Mouse (Mus musculus) CH12.LX (cell line): Measurements from ENCODE around the gene Me3. TPM values are rescaled to one million over a fixed set of nuclear protein-coding genes. Genes with fewer than 3 reads are reported as not detected.

ENCODE experiments used
- DNase-seq: peaks from one replicate; pipeline ENCODE4 v3.0.0-alpha.2; 2013; ENCODE audit errors: extremely low read depth
- H3K27ac ChIP-seq: 2 replicates; pipeline ENCODE4 v1.5.1; 2012; ENCODE audit warnings: low read depth, mild to moderate bottlenecking, control low read depth, moderate library complexity; ENCODE audit not compliant: insufficient read depth
- H3K27me3 ChIP-seq: replicated peaks from 2 replicates; pipeline ENCODE3; 2012; ENCODE audit warnings: inconsistent platforms
- H3K36me3 ChIP-seq, 2 experiments: replicated peaks in 1 of 2; 2 replicates each; pipeline versions ENCODE3 to v1.6.1; 2012; ENCODE audit warnings: inconsistent platforms in 1 of 2, low read length in 1 of 2, mild to moderate bottlenecking in 1 of 2, mixed read lengths in 1 of 2, moderate library complexity in 1 of 2; ENCODE audit not compliant: control insufficient read depth in 1 of 2, insufficient read depth in 1 of 2
- H3K4me1 ChIP-seq, 2 experiments: 2 replicates each; pipeline ENCODE4 v1.6.1; 2012; ENCODE audit warnings: inconsistent platforms in 1 of 2, moderate library complexity in 1 of 2; ENCODE audit not compliant: insufficient read depth in 2 of 2, control insufficient read depth in 1 of 2
- H3K4me2 ChIP-seq: 2 replicates; pipeline ENCODE4 v1.6.1; 2012; ENCODE audit warnings: low read depth, mild to moderate bottlenecking, control low read depth; ENCODE audit not compliant: poor library complexity, insufficient read depth, severe bottlenecking
- H3K4me3 ChIP-seq, 3 experiments: fragments of 150-350 bp in 1 of 3; sonication (generic) in 1 of 3; replicated peaks in 1 of 3; 2 replicates each; pipeline versions ENCODE3 to v1.5.1; 2011 to 2012; ENCODE audit warnings: low read depth in 2 of 3, low read length in 2 of 3, mild to moderate bottlenecking in 2 of 3, moderate library complexity in 2 of 3, control low read depth in 1 of 3, improper control_type of control experiment in 1 of 3, inconsistent platforms in 1 of 3, mixed read lengths in 1 of 3; ENCODE audit not compliant: poor library complexity in 1 of 3
- H3K79me2 ChIP-seq: replicated peaks from 2 replicates; pipeline ENCODE4 v1.6.1; 2012; ENCODE audit warnings: mild to moderate bottlenecking, moderate library complexity; ENCODE audit not compliant: control insufficient read depth, poor library complexity, insufficient read depth, severe bottlenecking; ENCODE audit errors: extremely low read depth
- H3K9ac ChIP-seq: 2 replicates; pipeline ENCODE4 v1.6.1; 2012; ENCODE audit warnings: low read depth, mild to moderate bottlenecking, control low read depth, moderate library complexity; ENCODE audit not compliant: insufficient read depth
- H3K9me3 ChIP-seq: replicated peaks from 2 replicates; pipeline ENCODE3; 2012; ENCODE audit warnings: low read length, inconsistent platforms, mixed read lengths
- BHLHE40 ChIP-seq: IDR thresholded peaks from 2 replicates; pipeline ENCODE4 v1.6.1; 2011; ENCODE audit warnings: mild to moderate bottlenecking, low read depth, low read length, improper control_type of control experiment
- CHD1 ChIP-seq: IDR thresholded peaks from 2 replicates; pipeline ENCODE4 v1.6.1; 2012; ENCODE audit warnings: low read depth, low read length, improper control_type of control experiment, inconsistent platforms
- CHD2 ChIP-seq: IDR thresholded peaks from 2 replicates; pipeline ENCODE4 v1.6.1; 2011; ENCODE audit warnings: low read length, improper control_type of control experiment
- E2F4 ChIP-seq: IDR thresholded peaks from 2 replicates; pipeline ENCODE4 v1.6.1; 2011; ENCODE audit warnings: low read depth, low read length, improper control_type of control experiment; ENCODE audit not compliant: insufficient replicate concordance
- ELF1 ChIP-seq: IDR thresholded peaks from 2 replicates; pipeline ENCODE4 v1.6.1; 2014; ENCODE audit warnings: low read depth, mild to moderate bottlenecking, inconsistent platforms, low read length, improper control_type of control experiment
- IRF4 ChIP-seq: IDR thresholded peaks from 2 replicates; pipeline ENCODE4 v1.6.1; 2014; ENCODE audit warnings: low read depth, mild to moderate bottlenecking, inconsistent platforms, low read length, improper control_type of control experiment
- MAFK ChIP-seq: IDR thresholded peaks from 2 replicates; pipeline ENCODE4 v1.6.1; 2011; ENCODE audit warnings: low read length, improper control_type of control experiment; ENCODE audit not compliant: insufficient replicate concordance
- MAZ ChIP-seq: IDR thresholded peaks from 2 replicates; pipeline ENCODE4 v1.6.1; 2012; ENCODE audit warnings: low read depth, mild to moderate bottlenecking, inconsistent platforms, low read length, improper control_type of control experiment, moderate library complexity
- MEF2A ChIP-seq: IDR thresholded peaks from 2 replicates; pipeline ENCODE4 v1.6.1; 2014; ENCODE audit warnings: low read depth, mild to moderate bottlenecking, inconsistent platforms, low read length, improper control_type of control experiment, borderline replicate concordance
- NELFE ChIP-seq: IDR thresholded peaks from 2 replicates; pipeline ENCODE4 v1.6.1; 2011; ENCODE audit warnings: low read depth, low read length, improper control_type of control experiment
- PAX5 ChIP-seq: IDR thresholded peaks from 2 replicates; pipeline ENCODE4 v1.6.1; 2012; ENCODE audit warnings: low read length, inconsistent platforms, mixed read lengths
- SMC3 ChIP-seq: IDR thresholded peaks from 2 replicates; pipeline ENCODE4 v1.6.1; 2011; ENCODE audit warnings: low read depth, low read length, improper control_type of control experiment
- TCF12 ChIP-seq: IDR thresholded peaks from 2 replicates; pipeline ENCODE4 v1.6.1; 2014; ENCODE audit warnings: low read depth, mild to moderate bottlenecking, inconsistent platforms, low read length, improper control_type of control experiment
- UBTF ChIP-seq: IDR thresholded peaks from 2 replicates; pipeline ENCODE4 v1.6.1; 2012; ENCODE audit warnings: low read depth, mild to moderate bottlenecking, inconsistent platforms, low read length, improper control_type of control experiment, moderate library complexity
- USF2 ChIP-seq: conservative IDR thresholded peaks from 2 replicates; pipeline ENCODE4 v1.6.1; 2011; ENCODE audit warnings: low read depth, low read length, improper control_type of control experiment
- ZC3H11A ChIP-seq: IDR thresholded peaks from 2 replicates; pipeline ENCODE4 v1.6.1; 2012; ENCODE audit warnings: low read depth, mild to moderate bottlenecking, inconsistent platforms, low read length, improper control_type of control experiment
- ZMIZ1 ChIP-seq: IDR thresholded peaks from 2 replicates; pipeline ENCODE4 v1.6.1; 2012; ENCODE audit warnings: low read depth, mild to moderate bottlenecking, inconsistent platforms, low read length, improper control_type of control experiment
- dilution Hi-C: fragments of 300-500 bp; cut with MboI; formaldehyde crosslinking; loops from 2 replicates; pipeline ENCODE4 v1.14.3; 2020; ENCODE audit warnings: low sequenced_read_pairs; ENCODE audit not compliant: extremely low pct_unique_long_range_greater_than_20kb, extremely low pct_ligation_motif_present
- in situ Hi-C: fragments of 300-500 bp; cut with MboI; formaldehyde crosslinking; loops from 3 replicates; pipeline ENCODE4 v1.14.3; 2019; ENCODE audit warnings: low sequenced_read_pairs, low pct_ligation_motif_present, low pct_unique_long_range_greater_than_20kb, mixed read lengths
- polyA plus RNA-seq: library from polyadenylated mRNA; unstranded; fragments of >175 nt; gene quantifications from 2 replicates; pipeline ENCODE4 v1.2.1, GENCODE M21; 2012; ENCODE audit warnings: low read depth; ENCODE audit not compliant: insufficient read length
- total RNA-seq, 2 experiments: library from RNA; depleted of rRNA; stranded (reverse); fragments of 300-350 nt in 1 of 2; fragments of >200 nt in 1 of 2; gene quantifications; 2 replicates each; pipeline ENCODE4 v1.2.3; 2012 to 2014

Gene Me3
- total and polyA plus RNA-seq, 3 experiments = not detected

DNA sequence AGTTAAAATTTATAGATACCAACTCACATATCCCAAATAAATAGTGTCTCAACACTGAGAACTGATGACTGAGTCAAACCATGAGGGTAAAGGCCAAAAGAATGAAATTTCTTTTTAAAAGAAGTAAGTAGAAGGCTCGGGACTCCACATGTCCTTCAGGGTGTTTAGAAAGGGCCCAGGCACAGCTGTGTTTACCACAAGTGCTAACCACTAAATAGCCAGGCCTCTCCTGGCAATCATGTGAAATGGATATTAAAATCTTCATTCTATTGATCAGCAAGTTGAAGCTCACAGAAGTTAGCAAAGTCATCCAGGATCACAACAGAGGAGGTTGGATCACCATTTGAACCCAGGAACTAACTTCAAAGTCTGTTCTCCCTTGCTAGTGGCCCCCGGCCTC, 86.1 kb downstream of the Me3 start:
- TF ChIP-seq SMC3 (no peak), ELF1 (no peak), MEF2A (no peak), MAZ (no peak), PAX5 (no peak), CHD1 (no peak), NELFE (no peak)

DNA sequence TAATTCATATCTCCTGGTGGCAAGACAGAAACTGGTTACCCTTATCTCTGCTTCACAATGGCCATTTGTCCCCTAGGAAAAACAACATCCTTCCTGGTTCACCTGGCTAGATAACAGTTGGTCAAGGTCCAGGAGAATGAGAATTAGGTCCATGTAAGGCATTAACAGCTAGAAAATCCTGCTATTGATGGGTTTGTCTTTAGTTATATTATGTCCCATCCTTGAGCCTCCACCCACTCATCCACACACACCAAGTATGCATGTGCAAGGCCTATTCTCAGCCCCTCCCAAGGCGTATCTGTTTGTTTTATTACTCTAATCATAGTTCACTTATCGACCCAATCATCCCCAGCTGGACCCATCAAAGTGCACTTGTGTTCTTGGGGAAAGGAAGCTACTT, 88.1 kb downstream of the Me3 start:
- DNase-seq = no peak
- Histone ChIP-seq H3K27me3 (no peaks in the 10 kb centered on the region), H3K9ac (no peak overlapping the region), H3K4me2 (no peak overlapping the region), H3K4me3 (no peak overlapping the region), H3K27ac (no peak overlapping the region), H3K4me1 (no peaks in the 10 kb centered on the region), H3K36me3 (no peaks in the 10 kb centered on the region), H3K9me3 (no peaks in the 10 kb centered on the region), H3K79me2 (no peaks in the 10 kb centered on the region)
- dilution Hi-C loops = no loop called here
- in situ Hi-C loops = no loop called here
- no peak for TF ChIP-seq MEF2A
- TF ChIP-seq BHLHE40 = no peak
- no peak for TF ChIP-seq TCF12
- TF ChIP-seq E2F4 = no peak
- TF ChIP-seq ZMIZ1 = no peak
- no peak for TF ChIP-seq MAZ
- TF ChIP-seq CHD2 = no peak
- no peak for TF ChIP-seq UBTF
- no peak for TF ChIP-seq CHD1
- TF ChIP-seq MAFK = no peak
- TF ChIP-seq USF2 = no peak

More for the DNA sequence above, 86.1 kb downstream of the Me3 start:
- no peaks in the 10 kb centered on the region for H3K9me3 ChIP-seq
- in situ Hi-C loops (no loop called here), dilution Hi-C loops (no loop called here)
- no peaks in the 10 kb centered on the region for H3K4me1 ChIP-seq
- H3K27me3 ChIP-seq = no peaks in the 10 kb centered on the region
- H3K9ac ChIP-seq = no peak overlapping the region
- no peak overlapping the region for H3K4me2 ChIP-seq
- no peaks in the 10 kb centered on the region for H3K79me2 ChIP-seq
- no peaks in the 10 kb centered on the region for H3K36me3 ChIP-seq
- DNase-seq = no peak
- H3K4me3 ChIP-seq = no peak overlapping the region
- no peak overlapping the region for H3K27ac ChIP-seq

DNA sequence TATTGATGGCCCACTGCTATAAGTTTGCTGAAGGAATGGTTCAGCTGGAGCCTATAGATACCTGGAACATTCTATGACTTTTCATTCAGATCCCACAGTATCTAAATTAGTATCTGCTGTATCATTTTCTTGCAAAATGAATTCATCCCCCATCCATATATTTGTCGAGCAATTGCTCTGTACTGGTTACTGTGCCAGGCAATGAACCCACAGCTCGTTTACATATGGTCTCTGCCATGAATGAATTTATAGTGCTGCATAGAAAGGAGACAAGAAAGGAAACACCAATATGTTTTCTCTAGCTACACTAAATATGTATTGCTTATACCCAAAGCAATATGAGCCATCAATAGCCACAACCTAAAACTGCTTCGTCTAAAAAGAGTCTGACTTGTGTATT, 94.5 kb downstream of the Me3 start:
- H3K79me2 ChIP-seq = no peaks in the 10 kb centered on the region
- no peak for TF ChIP-seq IRF4
- TF ChIP-seq UBTF = no peak
- TF ChIP-seq NELFE = no peak
- TF ChIP-seq ZC3H11A = no peak
- no peak for TF ChIP-seq ZMIZ1
- H3K9ac ChIP-seq = no peak overlapping the region
- H3K36me3 ChIP-seq = no peaks in the 10 kb centered on the region
- DNase-seq = no peak
- H3K27ac ChIP-seq = no peak overlapping the region
- H3K9me3 ChIP-seq = no peaks in the 10 kb centered on the region
- in situ Hi-C loops = no loop called here
- dilution Hi-C loops = no loop called here
- H3K4me1 ChIP-seq = no peaks in the 10 kb centered on the region
- H3K27me3 ChIP-seq = no peaks in the 10 kb centered on the region
- H3K4me2 ChIP-seq = no peak overlapping the region
- no peak overlapping the region for H3K4me3 ChIP-seq
